Mouse (Mus musculus): Measurements from ENCODE around the gene Myo9a.
A peak's percentile ranks its signal among the peaks of the same experiment; 100 is the strongest.
"Not testable (repeated sequence)": the region's sequence is repeated elsewhere in the genome, so short reads cannot be mapped to it uniquely, and the experiment has no call there.

Gene Myo9a

DNA sequence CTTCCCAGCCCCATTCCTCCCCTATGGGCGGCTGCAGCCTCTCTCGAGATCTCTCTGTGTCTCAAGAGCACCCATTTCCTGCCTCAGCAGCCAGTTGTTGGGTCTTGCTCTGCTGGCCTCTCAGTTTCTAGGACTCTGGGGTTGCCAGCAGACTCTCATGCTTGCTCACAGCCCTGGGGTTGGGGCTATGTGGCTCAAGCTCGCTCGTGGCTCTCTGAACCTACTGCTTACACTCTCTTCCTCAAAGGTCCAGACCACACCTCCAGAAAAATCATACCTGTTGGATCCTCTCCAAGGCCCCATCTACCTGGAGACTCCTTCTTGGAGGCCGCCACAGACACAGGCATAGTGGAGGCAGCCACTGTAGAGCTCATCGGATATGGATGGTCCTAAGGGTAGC is 198.8 kb downstream of the Myo9a start:
- DNase-seq (ENCODE audit: low spot score), result no peak

DNA sequence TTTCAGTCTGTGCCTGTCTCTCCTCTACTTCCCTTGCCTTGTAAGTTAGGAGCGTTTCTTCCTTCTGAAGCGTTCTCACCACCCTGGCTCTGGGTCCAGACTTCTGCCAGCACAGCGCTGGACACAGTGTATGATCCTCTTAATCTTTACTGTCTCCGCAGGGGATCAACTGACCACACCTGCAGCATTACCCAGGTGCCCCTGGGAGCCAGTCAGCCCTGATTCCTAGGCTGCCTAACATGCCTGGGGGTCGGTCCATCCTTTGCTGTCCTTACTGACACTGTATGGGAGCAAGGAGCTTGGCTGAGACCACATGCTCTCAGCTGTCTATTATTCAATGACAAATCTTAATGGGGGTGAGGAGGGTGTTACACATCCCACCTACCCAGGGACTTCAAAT is 199.3 kb downstream of the Myo9a start:
- no peak for DNase-seq (ENCODE audit: low spot score)

DNA sequence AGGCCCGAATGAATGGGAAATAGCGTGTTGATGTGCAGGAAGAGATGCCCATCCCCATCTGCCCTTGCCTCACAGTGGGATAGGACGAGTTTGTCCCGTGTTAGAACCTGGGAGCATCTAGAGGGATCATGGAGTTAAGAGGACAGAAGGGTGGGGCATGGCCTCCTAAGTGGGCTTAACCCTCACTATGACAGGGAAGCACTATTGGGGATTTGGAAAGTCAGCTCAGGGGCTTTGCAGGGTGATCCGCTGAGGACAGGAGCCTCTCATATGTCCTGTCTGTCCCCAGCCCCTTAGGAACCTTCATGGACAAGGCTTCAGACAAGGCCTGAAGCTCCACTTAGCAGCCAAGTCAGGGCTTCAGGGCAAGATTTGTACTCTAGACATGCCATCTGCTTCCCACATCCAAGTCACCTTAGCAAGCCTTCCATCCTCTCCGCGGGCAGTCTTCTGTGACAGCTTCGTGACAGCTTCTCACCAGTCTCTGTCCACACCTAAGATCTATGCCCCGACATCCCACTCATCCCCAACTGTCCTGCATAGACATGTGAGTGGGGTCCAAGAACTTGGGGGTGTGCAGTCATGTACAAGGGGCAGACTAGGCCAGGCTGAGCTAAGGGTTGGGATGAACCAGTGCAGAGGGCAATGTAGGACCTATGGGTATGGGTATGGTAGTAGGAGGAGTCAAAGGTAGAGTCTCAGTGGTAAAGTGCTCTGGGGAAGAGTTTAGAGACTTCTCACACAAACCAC is 200.5 kb downstream of the Myo9a start:
- DNase-seq (ENCODE audit: low spot score), result no peak

- DNase-seq (ENCODE audit: low spot score), result no peak
Observed at GRCm38 (mm10) chr9:59951943-59952342, 201.2 kb downstream of the Myo9a start.

GRCm38 (mm10) chr9:59952515-59953070 is 201.9 kb downstream of the Myo9a start:
- DNase-seq (ENCODE audit: low spot score), result no peak

GRCm38 (mm10) chr9:59953556-59953955 is 202.9 kb downstream of the Myo9a start:
- DNase-seq (ENCODE audit: low spot score), result no peak

GRCm38 (mm10) chr9:59955199-59955598 is 204.5 kb downstream of the Myo9a start:
- no peak for DNase-seq (ENCODE audit: low spot score)

DNA sequence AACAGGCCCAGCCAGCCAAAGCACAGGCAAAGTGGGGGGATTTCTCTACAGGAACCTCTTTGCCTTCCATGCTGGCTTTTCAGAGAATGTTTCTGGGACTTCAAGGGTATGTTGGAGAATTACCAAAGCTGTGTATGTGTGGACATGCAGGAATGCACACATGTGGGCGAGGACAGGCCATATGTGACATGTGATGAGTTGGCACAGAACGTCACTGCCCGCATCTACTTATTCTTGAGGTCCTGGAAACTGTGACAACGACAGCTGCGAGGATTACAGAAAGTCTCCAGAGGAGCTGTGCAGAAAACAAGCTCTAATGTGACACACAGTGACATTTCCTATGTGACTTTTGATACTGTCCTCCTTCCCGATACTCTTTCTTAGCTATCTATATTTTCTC is 205.0 kb downstream of the Myo9a start:
- no peak for DNase-seq (ENCODE audit: low spot score)

DNA sequence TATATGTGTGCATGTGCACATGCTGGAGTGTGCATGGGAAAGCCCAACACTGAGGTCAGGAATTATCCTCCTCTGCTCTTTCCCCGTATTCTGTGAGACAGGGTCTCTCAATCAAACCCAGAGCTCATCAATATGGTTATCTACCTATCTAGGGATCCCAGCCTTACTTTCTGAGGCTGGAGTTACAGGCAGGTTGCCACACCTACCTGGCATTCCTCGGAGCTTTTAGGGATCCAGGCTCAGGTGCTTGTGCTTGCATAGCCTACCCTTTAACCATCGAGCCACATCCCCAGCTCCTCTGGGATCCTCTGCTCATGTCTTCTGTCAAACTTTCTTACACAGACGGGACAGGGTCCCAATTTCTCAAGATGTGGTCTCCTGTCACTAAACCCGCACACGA is 205.8 kb downstream of the Myo9a start:
- DNase-seq (ENCODE audit: low spot score), result no peak

- not testable (repeated sequence) for DNase-seq (ENCODE audit: low spot score)
Observed at GRCm38 (mm10) chr9:59958115-59958514, 207.4 kb downstream of the Myo9a start.

GRCm38 (mm10) chr9:59959276-59959675 is 208.6 kb downstream of the Myo9a start:
- DNase-seq (ENCODE audit: low spot score), result peak; percentile 90

GRCm38 (mm10) chr9:59960559-59960958 is 209.9 kb downstream of the Myo9a start, which contains the start of gene Nr2e3:
Gene Nr2e3 (minus strand): TSS chr9:59960659.
- DNase-seq (ENCODE audit: low spot score), result no peak

GRCm38 (mm10) chr9:59961201-59961955 is 210.7 kb downstream of the Myo9a start:
- no peak for DNase-seq (ENCODE audit: low spot score)

DNA sequence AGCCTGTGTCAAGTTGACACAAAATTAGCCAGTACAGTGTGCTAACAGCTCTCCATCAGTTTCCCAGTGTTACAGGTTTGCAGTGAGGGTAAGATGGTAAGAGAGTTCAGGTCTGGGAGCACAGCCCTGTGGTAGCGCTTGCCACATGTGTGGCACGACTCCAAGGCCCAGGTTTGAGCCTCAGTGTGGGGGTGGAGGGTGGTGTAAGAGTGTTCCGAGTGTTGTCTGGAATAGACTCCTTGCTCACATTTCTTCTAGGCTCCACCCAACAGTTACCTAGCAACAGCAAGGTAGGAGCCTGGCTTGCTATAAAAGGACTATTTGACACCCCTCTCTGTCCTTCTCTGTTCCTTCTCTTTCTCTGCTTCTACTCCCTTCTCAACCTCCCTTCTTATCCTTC is 213.7 kb downstream of the Myo9a start:
- no peak for DNase-seq (ENCODE audit: low spot score)

GRCm38 (mm10) chr9:59965046-59965445 is 214.3 kb downstream of the Myo9a start:
- DNase-seq (ENCODE audit: low spot score), result no peak

GRCm38 (mm10) chr9:59969383-59969782 is 218.7 kb downstream of the Myo9a start:
- DNase-seq (ENCODE audit: low spot score), result peak; percentile 62

DNA sequence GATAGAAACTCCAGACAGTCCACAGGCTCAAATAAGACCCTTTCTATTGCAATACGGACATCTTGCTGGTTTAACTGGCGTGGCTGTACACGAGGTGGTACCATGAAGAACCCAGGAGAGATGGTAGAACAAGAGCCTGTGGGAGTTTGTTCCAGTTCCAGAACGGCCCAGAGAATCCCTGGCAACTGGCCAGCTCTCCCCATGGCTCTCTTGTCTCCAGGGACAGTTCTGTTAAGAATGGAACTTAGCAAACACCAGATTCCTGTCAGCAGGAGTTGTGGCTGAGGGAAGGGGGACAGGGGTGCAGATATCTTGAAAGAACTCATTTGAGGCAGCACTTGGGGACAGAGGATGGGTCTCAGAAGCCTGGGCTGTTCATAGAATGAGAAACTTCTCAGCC is 220.6 kb downstream of the Myo9a start:
- DNase-seq (ENCODE audit: low spot score), result no peak

Data from T-cell, adult 2 months (primary cell).